Mouse (Mus musculus) midbrain, embryonic 15.5 days (tissue): Measurements from ENCODE around the gene Nsrp1. TPM values are rescaled to one million over a fixed set of nuclear protein-coding genes. Genes with fewer than 3 reads are reported as not detected.
A peak's percentile ranks its signal among the peaks of the same experiment; 100 is the strongest.
"Not testable (repeated sequence)": the region's sequence is repeated elsewhere in the genome, so short reads cannot be mapped to it uniquely, and the experiment has no call there.

ENCODE experiments used
- ATAC-seq: fragments of 200-750 bp; cut with Nextera tagmentation; replicated peaks from 2 replicates; pipeline ENCODE4 v1.8.0; 2017; ENCODE audit warnings: moderate TSS enrichment
- H3K27ac ChIP-seq: fragments of 300-500 bp; sonication (generic); 2 replicates; pipeline ENCODE4 v1.5.1; 2015; ENCODE audit warnings: mild to moderate bottlenecking, inconsistent platforms
- H3K27me3 ChIP-seq: fragments of 300-500 bp; sonication (generic); replicated peaks from 2 replicates; pipeline ENCODE4 v1.6.1; 2015; ENCODE audit warnings: inconsistent platforms
- H3K36me3 ChIP-seq: fragments of 300-500 bp; sonication (generic); replicated peaks from 2 replicates; pipeline ENCODE4 v1.6.1; 2015; ENCODE audit warnings: inconsistent platforms
- H3K4me1 ChIP-seq: fragments of 300-500 bp; sonication (generic); 2 replicates; pipeline ENCODE4 v1.6.1; 2015; ENCODE audit warnings: inconsistent platforms
- H3K4me2 ChIP-seq: fragments of 300-500 bp; sonication (generic); 2 replicates; pipeline ENCODE4 v1.6.1; 2015; ENCODE audit warnings: inconsistent platforms, mild to moderate bottlenecking, moderate library complexity
- H3K4me3 ChIP-seq: fragments of 300-500 bp; sonication (generic); 2 replicates; pipeline ENCODE4 v1.5.1; 2015; ENCODE audit warnings: mild to moderate bottlenecking, inconsistent platforms
- H3K9ac ChIP-seq: fragments of 300-500 bp; sonication (generic); 2 replicates; pipeline ENCODE4 v1.6.1; 2015; ENCODE audit warnings: mild to moderate bottlenecking, inconsistent platforms
- H3K9me3 ChIP-seq: fragments of 300-500 bp; sonication (generic); 2 replicates; pipeline ENCODE4 v1.6.1; 2016; ENCODE audit warnings: inconsistent platforms
- WGBS: fragments of 180-500 bp; shearing (Covaris S2); methylation state at CpG from one replicate; pipeline ENCODE4 v1.1.7; 2015; ENCODE audit warnings: mixed read lengths; 5-methylcytosine and 5-hydroxymethylcytosine counted together
- polyA plus RNA-seq: library from polyadenylated mRNA; unstranded; fragments of >200 nt; fragmentation: Nextera tagmentation; extraction: Ambion mirVana; gene quantifications from 2 replicates; pipeline ENCODE4 v1.2.1, GENCODE M21; 2015

Nsrp1 gene
- polyA plus RNA-seq, 1 experiment from 2014 or later, result 54.3 TPM

- WGBS, result 87% methylated on average over 2 of the region's 2 CpGs
Measured at GRCm38 (mm10) chr11:77089162-77089561, 10.9 kb upstream of the Nsrp1 start.

GRCm38 (mm10) chr11:77087004-77087403 lies 8.8 kb upstream of the Nsrp1 start:
- ATAC-seq, result no peak
- Histone ChIP-seq H3K4me1 (no peaks in the 10 kb centered on the region), H3K36me3 (no peaks in the 10 kb centered on the region), H3K27ac (no peak overlapping the region), H3K4me2 (no peak overlapping the region), H3K9ac (no peak overlapping the region), H3K27me3 (peaks cover 5% of the 10 kb centered on the region; the same call in 1 of the 2 replicates), H3K9me3 (no peaks in the 10 kb centered on the region), H3K4me3 (no peak overlapping the region)
- WGBS, result 81% methylated on average over 2 of the region's 2 CpGs

More at GRCm38 (mm10) chr11:77089162-77089561, 10.9 kb upstream of the Nsrp1 start:
- Histone ChIP-seq H3K36me3 (no peaks in the 10 kb centered on the region), H3K9ac (no peak overlapping the region), H3K27me3 (no peaks in the 10 kb centered on the region), H3K4me1 (no peaks in the 10 kb centered on the region), H3K4me3 (no peak overlapping the region), H3K9me3 (no peaks in the 10 kb centered on the region), H3K27ac (no peak overlapping the region), H3K4me2 (no peak overlapping the region)
- ATAC-seq, result no peak

- Histone ChIP-seq H3K36me3 (no peaks in the 10 kb centered on the region), H3K27me3 (peaks cover 10% of the 10 kb centered on the region; the same call in 1 of the 2 replicates), H3K4me2 (no peak overlapping the region), H3K4me3 (no peak overlapping the region), H3K9ac (no peak overlapping the region), H3K4me1 (no peaks in the 10 kb centered on the region), H3K9me3 (no peaks in the 10 kb centered on the region), H3K27ac (no peak overlapping the region)
- WGBS, result 65% methylated on average over 5 of the region's 5 CpGs
- ATAC-seq, result no peak
Measured at GRCm38 (mm10) chr11:77084001-77084682, 5.9 kb upstream of the Nsrp1 start.

GRCm38 (mm10) chr11:77079361-77079760 lies 1.1 kb upstream of the Nsrp1 start:
- H3K9me3 ChIP-seq, result no peaks in the 10 kb centered on the region
- H3K27ac ChIP-seq, result no peak overlapping the region
- 100% methylated on average over 1 of the region's 1 CpGs for WGBS
- H3K27me3 ChIP-seq, result peaks cover 10% of the 10 kb centered on the region; the same call in 1 of the 2 replicates
- H3K4me3 ChIP-seq, result no peak overlapping the region
- H3K4me1 ChIP-seq, result peaks cover 10% of the 10 kb centered on the region
- no peak overlapping the region for H3K4me2 ChIP-seq
- no peak overlapping the region for H3K9ac ChIP-seq
- H3K36me3 ChIP-seq, result peaks cover under 1% of the 10 kb centered on the region; the same call in 1 of the 2 replicates
- no peak for ATAC-seq

GRCm38 (mm10) chr11:77077792-77078191 lies 443 bp downstream of the Nsrp1 start:
- Histone ChIP-seq H3K4me1 (peaks cover 10% of the 10 kb centered on the region), H3K4me2 (peak overlapping the region; percentile 83), H3K27ac (peak overlapping the region; percentile 90), H3K9me3 (no peaks in the 10 kb centered on the region), H3K9ac (peak overlapping the region; percentile 62), H3K27me3 (peaks cover 10% of the 10 kb centered on the region; the same call in 1 of the 2 replicates), H3K36me3 (peaks cover 6% of the 10 kb centered on the region; the same call in 1 of the 2 replicates), H3K4me3 (peak overlapping the region; percentile 78)
- ATAC-seq, result peak; percentile 41
- 2% methylated on average over 16 of the region's 16 CpGs for WGBS

GRCm38 (mm10) chr11:77077331-77077730 lies 904 bp downstream of the Nsrp1 start:
- not testable (repeated sequence) for H3K9me3 ChIP-seq, ATAC-seq, H3K27ac ChIP-seq, H3K36me3 ChIP-seq, H3K27me3 ChIP-seq
- 64% methylated on average over 4 of the region's 4 CpGs for WGBS
- H3K4me2 ChIP-seq, result peak overlapping the region; percentile 83
- H3K9ac ChIP-seq, result peak overlapping the region; percentile 62
- peaks cover 10% of the 10 kb centered on the region for H3K4me1 ChIP-seq
- H3K4me3 ChIP-seq, result peak overlapping the region; percentile 78

GRCm38 (mm10) chr11:77070721-77071120 lies 7.5 kb downstream of the Nsrp1 start:
- Histone ChIP-seq H3K27ac (no peak overlapping the region), H3K4me1 (no peaks in the 10 kb centered on the region), H3K27me3 (no peaks in the 10 kb centered on the region), H3K36me3 (peaks cover 6% of the 10 kb centered on the region; the same call in 1 of the 2 replicates), H3K9ac (no peak overlapping the region), H3K4me2 (no peak overlapping the region), H3K9me3 (no peaks in the 10 kb centered on the region), H3K4me3 (no peak overlapping the region)
- 75% methylated on average over 4 of the region's 4 CpGs for WGBS
- no peak for ATAC-seq

- H3K4me3 ChIP-seq, result no peak overlapping the region
- 93% methylated on average over 4 of the region's 4 CpGs for WGBS
- H3K4me1 ChIP-seq, result no peaks in the 10 kb centered on the region
- H3K4me2 ChIP-seq, result no peak overlapping the region
- no peak overlapping the region for H3K27ac ChIP-seq
- H3K27me3 ChIP-seq, result no peaks in the 10 kb centered on the region
- H3K9me3 ChIP-seq, result no peaks in the 10 kb centered on the region
- no peak overlapping the region for H3K9ac ChIP-seq
- no peak for ATAC-seq
- H3K36me3 ChIP-seq, result 0 out of 2 replicates have a peak, but pooled peaks cover 1% of the 10 kb centered on the region
Measured at GRCm38 (mm10) chr11:77068825-77069224, 9.4 kb downstream of the Nsrp1 start.

GRCm38 (mm10) chr11:77063406-77063805 lies 14.8 kb downstream of the Nsrp1 start:
- no peak overlapping the region for H3K4me2 ChIP-seq
- H3K27ac ChIP-seq, result no peak overlapping the region
- 94% methylated on average over 2 of the region's 2 CpGs for WGBS
- H3K4me3 ChIP-seq, result no peak overlapping the region
- ATAC-seq, result no peak
- no peaks in the 10 kb centered on the region for H3K36me3 ChIP-seq
- H3K4me1 ChIP-seq, result no peaks in the 10 kb centered on the region
- H3K9ac ChIP-seq, result no peak overlapping the region
- no peaks in the 10 kb centered on the region for H3K9me3 ChIP-seq
- H3K27me3 ChIP-seq, result no peaks in the 10 kb centered on the region

GRCm38 (mm10) chr11:77061951-77062350 lies 16.3 kb downstream of the Nsrp1 start:
- Histone ChIP-seq H3K36me3 (no peaks in the 10 kb centered on the region), H3K4me2 (no peak overlapping the region), H3K4me3 (no peak overlapping the region), H3K4me1 (no peaks in the 10 kb centered on the region), H3K9ac (no peak overlapping the region), H3K9me3 (no peaks in the 10 kb centered on the region), H3K27me3 (no peaks in the 10 kb centered on the region), H3K27ac (no peak overlapping the region)
- ATAC-seq, result no peak
- 62% methylated on average over 5 of the region's 5 CpGs for WGBS

- Histone ChIP-seq H3K27ac (no peak overlapping the region), H3K4me2 (no peak overlapping the region), H3K4me1 (no peaks in the 10 kb centered on the region), H3K4me3 (no peak overlapping the region), H3K9ac (no peak overlapping the region), H3K9me3 (no peaks in the 10 kb centered on the region), H3K36me3 (peaks cover 20% of the 10 kb centered on the region), H3K27me3 (no peaks in the 10 kb centered on the region)
- no peak for ATAC-seq
- WGBS, result 69% methylated on average over 2 of the region's 2 CpGs
Measured at GRCm38 (mm10) chr11:77042816-77043215, 35.4 kb downstream of the Nsrp1 start.

GRCm38 (mm10) chr11:77041891-77042290 lies 36.3 kb downstream of the Nsrp1 start:
- Histone ChIP-seq H3K4me1 (no peaks in the 10 kb centered on the region), H3K27ac (no peak overlapping the region), H3K36me3 (peaks cover 17% of the 10 kb centered on the region), H3K27me3 (no peaks in the 10 kb centered on the region), H3K9me3 (no peaks in the 10 kb centered on the region), H3K9ac (no peak overlapping the region), H3K4me3 (no peak overlapping the region), H3K4me2 (no peak overlapping the region)
- 84% methylated on average over 4 of the region's 4 CpGs for WGBS
- no peak for ATAC-seq
